Mouse (Mus musculus) midbrain, postnatal 0 days (tissue): ENCODE measurements around the gene Troap. TPM values are rescaled to one million over a fixed set of nuclear protein-coding genes. Genes with fewer than 3 reads are reported as not detected.
A peak's percentile ranks its signal among the peaks of the same experiment; 100 is the strongest.
"Not testable (repeated sequence)": the region's sequence is repeated elsewhere in the genome, so short reads cannot be mapped to it uniquely, and the experiment has no call there.

Source experiments
- ATAC-seq: fragments of 200-750 bp; cut with Nextera tagmentation; 2 replicates; pipeline ENCODE4 v1.8.0; 2017; ENCODE audit warnings: moderate number of reproducible peaks, mild to moderate bottlenecking, moderate TSS enrichment, moderate library complexity; ENCODE audit not compliant: low FRiP score
- DNase-seq: peaks from one replicate; pipeline ENCODE4 v3.0.0-alpha.2; 2015; ENCODE audit warnings: low spot score
- H3K27ac ChIP-seq: fragments of 300-500 bp; sonication (generic); 2 replicates; pipeline ENCODE4 v1.5.1; 2014; ENCODE audit warnings: low read depth, mild to moderate bottlenecking, low read length, mixed read lengths
- H3K27me3 ChIP-seq: fragments of 300-500 bp; sonication (generic); 2 replicates; pipeline ENCODE4 v1.6.1; 2014; ENCODE audit warnings: low read length, control low read depth, mixed read lengths; ENCODE audit not compliant: insufficient read depth
- H3K36me3 ChIP-seq: fragments of 300-500 bp; sonication (generic); 2 replicates; pipeline ENCODE4 v1.6.1; 2014; ENCODE audit warnings: low read length, control low read depth, mixed read lengths; ENCODE audit not compliant: insufficient read depth
- H3K4me1 ChIP-seq: fragments of 300-500 bp; sonication (generic); 2 replicates; pipeline ENCODE4 v1.6.1; 2014; ENCODE audit warnings: mild to moderate bottlenecking, control low read depth, antibody characterized with exemption, low read length, mixed read lengths; ENCODE audit not compliant: insufficient read depth
- H3K4me2 ChIP-seq: fragments of 300-500 bp; sonication (generic); 2 replicates; pipeline ENCODE4 v1.6.1; 2014; ENCODE audit warnings: low read depth, mild to moderate bottlenecking, low read length, mixed read lengths; ENCODE audit not compliant: poor library complexity, severe bottlenecking
- H3K4me3 ChIP-seq: fragments of 300-500 bp; sonication (generic); 2 replicates; pipeline ENCODE4 v1.5.1; 2014; ENCODE audit warnings: low read depth, mild to moderate bottlenecking, low read length, moderate library complexity
- H3K9ac ChIP-seq: fragments of 300-500 bp; sonication (generic); replicated peaks from 2 replicates; pipeline ENCODE4 v1.6.1; 2014; ENCODE audit warnings: mild to moderate bottlenecking, low read length, moderate library complexity, mixed read lengths; ENCODE audit not compliant: poor library complexity, severe bottlenecking
- H3K9me3 ChIP-seq: fragments of 300-500 bp; sonication (generic); 2 replicates; pipeline ENCODE4 v1.6.1; 2016; ENCODE audit warnings: low read length, control low read depth
- CTCF ChIP-seq: IDR thresholded peaks from 2 replicates; pipeline ENCODE4 v1.5.1; 2016; ENCODE audit warnings: antibody characterized with exemption, mild to moderate bottlenecking
- WGBS: fragments of 180-500 bp; shearing (Covaris S2); extraction: QIAGEN DNeasy Blood & Tissue Kit; methylation state at CpG from one replicate; pipeline ENCODE4 v1.1.7; 2014; 5-methylcytosine and 5-hydroxymethylcytosine counted together
- polyA plus RNA-seq: library from polyadenylated mRNA; unstranded; fragments of >200 nt; fragmentation: Nextera tagmentation; extraction: Ambion mirVana; gene quantifications from 2 replicates; pipeline ENCODE4 v1.2.1, GENCODE M21; 2015
- total RNA-seq: library from RNA; depleted of rRNA; stranded (reverse); fragments of >200 nt; gene quantifications from 2 replicates; pipeline ENCODE4 v1.2.3, GENCODE M21; 2014

Troap gene
- total and polyA plus RNA-seq, 2 experiments from 2014 or later: 2.1 to 4.1 TPM

DNA sequence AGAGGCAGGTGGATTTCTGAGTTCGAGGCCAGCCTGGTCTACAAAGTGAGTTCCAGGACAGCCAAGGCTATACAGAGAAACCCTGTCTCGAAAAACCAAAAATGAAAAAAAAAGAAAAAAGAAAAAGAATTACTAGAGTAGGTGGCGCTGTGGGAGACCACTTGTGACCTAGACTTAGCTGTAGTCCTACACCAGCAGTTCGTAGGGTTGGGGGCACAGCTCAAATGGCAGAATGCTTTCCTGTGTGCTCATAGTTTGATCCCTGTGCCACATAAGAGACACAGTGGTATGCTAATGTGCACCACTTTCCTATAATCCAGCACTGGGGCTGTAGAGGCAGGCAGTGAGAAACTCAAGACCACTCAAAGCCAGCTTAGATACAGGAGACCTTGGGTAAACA is 35.1 kb upstream of the Troap start:
- no peak for ATAC-seq
- WGBS: 86% methylated on average over 4 of the region's 4 CpGs
- no peak for TF ChIP-seq CTCF

GRCm38 (mm10) chr15:99039996-99040919 is 34.1 kb upstream of the Troap start:
- TF ChIP-seq CTCF: peak; percentile 51
- Histone ChIP-seq H3K4me2 (no peak overlapping the region), H3K4me3 (no peak overlapping the region), H3K36me3 (no peaks in the 10 kb centered on the region), H3K27ac (no peak overlapping the region), H3K9ac (no peak overlapping the region), H3K27me3 (no peaks in the 10 kb centered on the region), H3K9me3 (no peaks in the 10 kb centered on the region), H3K4me1 (no peaks in the 10 kb centered on the region)
- no peak for ATAC-seq
- 74% methylated on average over 26 of the region's 26 CpGs for WGBS
- no peak for DNase-seq

More for the DNA sequence above, 35.1 kb upstream of the Troap start:
- Histone ChIP-seq H3K4me3 (no peak overlapping the region), H3K4me1 (no peaks in the 10 kb centered on the region), H3K27me3 (no peaks in the 10 kb centered on the region), H3K27ac (no peak overlapping the region), H3K36me3 (no peaks in the 10 kb centered on the region), H3K9ac (no peak overlapping the region), H3K4me2 (no peak overlapping the region), H3K9me3 (no peaks in the 10 kb centered on the region)
- no peak for DNase-seq

- ATAC-seq: no peak
- Histone ChIP-seq H3K9me3 (no peaks in the 10 kb centered on the region), H3K27ac (no peak overlapping the region), H3K9ac (no peak overlapping the region), H3K27me3 (no peaks in the 10 kb centered on the region), H3K4me1 (no peaks in the 10 kb centered on the region), H3K4me3 (no peak overlapping the region), H3K4me2 (no peak overlapping the region), H3K36me3 (no peaks in the 10 kb centered on the region)
- WGBS: 33% methylated on average over 21 of the region's 21 CpGs
- no peak for TF ChIP-seq CTCF
- peak; percentile 30 for DNase-seq
Measured at GRCm38 (mm10) chr15:99040920-99041856, 33.2 kb upstream of the Troap start.

- Histone ChIP-seq H3K9me3 (no peaks in the 10 kb centered on the region), H3K36me3 (no peaks in the 10 kb centered on the region), H3K27ac (no peak overlapping the region), H3K4me3 (no peak overlapping the region), H3K9ac (no peak overlapping the region), H3K4me2 (no peak overlapping the region), H3K4me1 (no peaks in the 10 kb centered on the region), H3K27me3 (no peaks in the 10 kb centered on the region)
- WGBS: 82% methylated on average over 5 of the region's 5 CpGs
- DNase-seq (no peak), ATAC-seq (no peak)
- no peak for TF ChIP-seq CTCF
Measured at GRCm38 (mm10) chr15:99042334-99042733, 32.0 kb upstream of the Troap start.

DNA sequence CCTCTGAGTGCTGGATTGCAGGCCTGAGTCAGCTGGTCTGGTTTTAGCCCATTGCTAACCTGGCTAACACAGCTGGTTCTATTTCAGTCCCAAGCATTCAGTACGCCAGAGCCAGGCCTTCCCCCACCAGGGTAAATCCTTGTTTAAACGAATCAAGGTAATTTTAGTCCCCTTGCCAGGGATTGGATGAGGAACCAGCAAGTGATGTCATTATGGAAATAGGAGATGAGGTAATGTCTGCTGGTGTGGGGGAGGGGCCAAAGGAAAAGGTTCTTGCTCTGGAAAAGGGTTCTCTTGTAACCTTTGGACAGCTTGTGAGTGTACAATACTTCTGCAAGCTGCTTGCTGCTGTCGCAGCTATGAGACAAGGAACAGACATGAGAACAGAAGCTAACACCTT is 29.5 kb upstream of the Troap start:
- Histone ChIP-seq H3K27me3 (no peaks in the 10 kb centered on the region), H3K36me3 (no peaks in the 10 kb centered on the region), H3K4me1 (no peaks in the 10 kb centered on the region), H3K4me2 (no peak overlapping the region), H3K9me3 (no peaks in the 10 kb centered on the region), H3K27ac (no peak overlapping the region), H3K4me3 (no peak overlapping the region), H3K9ac (no peak overlapping the region)
- TF ChIP-seq CTCF: no peak
- no peak for ATAC-seq
- DNase-seq: no peak
- WGBS: 64% methylated on average over 3 of the region's 3 CpGs

GRCm38 (mm10) chr15:99045734-99046133 is 28.6 kb upstream of the Troap start:
- not testable (repeated sequence) for H3K27me3 ChIP-seq, H3K4me1 ChIP-seq, DNase-seq, H3K4me3 ChIP-seq, H3K36me3 ChIP-seq, H3K9ac ChIP-seq, H3K9me3 ChIP-seq, H3K4me2 ChIP-seq, ATAC-seq, H3K27ac ChIP-seq
- 69% methylated on average over 6 of the region's 6 CpGs for WGBS
